In genomic region chr4:108079191-108079590, GRCm38 (mm10) we compare ENCODE assay signal across 11 mouse cellular contexts. TPM values are rescaled to one million over a fixed set of nuclear protein-coding genes. Genes with fewer than 3 reads are reported as not detected.
A peak's percentile ranks its signal among the peaks of the same experiment; 100 is the strongest.
DNase-seq lines count a peak whose midpoint lies in the region; ATAC-seq and TF ChIP-seq lines count a peak whose summit lies in the region.
"Not testable (repeated sequence)": the region's sequence is repeated elsewhere in the genome, so short reads cannot be mapped to it uniquely, and the experiment has no call there.
"Had no signal": no experiment of that assay in that cellular context is flagged by ENCODE, and none has a peak within 500 bp of the region (broad histone marks: within the 10 kb centered on the region; RNA-seq: fewer than 3 reads in every experiment).

No protein-coding gene starts in this region.

- not testable (repeated sequence) for H3K9ac ChIP-seq in ES-Bruce4 (ENCODE audit: low read depth, poor library complexity, severe bottlenecking); lung, postnatal 0 days (replicated peaks; ENCODE audit: low read depth)

- not testable (repeated sequence) for TF ChIP-seq POLR2A in ES-Bruce4 (IDR thresholded peaks at IDR 0.05; ENCODE audit: insufficient read depth, low read length)

- not testable (repeated sequence) for H3K4me1 ChIP-seq in ES-Bruce4 (ENCODE audit: control insufficient read depth, insufficient read depth, low read length); lung, postnatal 0 days (ENCODE audit: insufficient read depth, low read depth, low read length)
- peaks cover 12% of the 10 kb centered on the region for H3K4me1 ChIP-seq in forebrain, embryonic 10.5 days
- H3K4me1 ChIP-seq in hindbrain, embryonic 10.5 days (replicated peaks): peaks cover 13% of the 10 kb centered on the region

- not testable (repeated sequence) for ATAC-seq in lung, postnatal 0 days

- DNase-seq in ZHBTc4 (ENCODE audit: low read depth, low spot score): peak; percentile 49
- not testable (repeated sequence) for DNase-seq in forebrain, embryonic 10.5 days (ENCODE audit: extremely low spot score, low spot score); hindbrain, embryonic 10.5 days (ENCODE audit: low spot score); layer of hippocampus, adult 2 months (ENCODE audit: low spot score in 2 of 2); lung, postnatal 0 days (ENCODE audit: low spot score)
- peak; percentile 1 for DNase-seq in retina, embryonic 14.5 days (ENCODE audit: low spot score)

- H3K27ac ChIP-seq in ES-Bruce4 (ENCODE audit: insufficient read depth, low read length): peak overlapping the region; percentile 86
- H3K27ac ChIP-seq in forebrain, embryonic 10.5 days: peak overlapping the region; percentile 51; the same call in 1 of the 2 replicates
- peak overlapping the region; percentile 45; the same call in 1 of the 2 replicates for H3K27ac ChIP-seq in hindbrain, embryonic 10.5 days
- H3K27ac ChIP-seq in layer of hippocampus, adult 2 months: not testable (repeated sequence)
- H3K27ac ChIP-seq in lung, postnatal 0 days (ENCODE audit: low read length): peak overlapping the region; percentile 33; the same call in 1 of the 2 replicates

- TF ChIP-seq EP300 in ES-Bruce4 (IDR thresholded peaks at IDR 0.05; ENCODE audit: insufficient read depth, low read depth, low read length); lung, postnatal 0 days (IDR thresholded peaks at IDR 0.05): not testable (repeated sequence)

- not testable (repeated sequence) for H3K36me3 ChIP-seq in ES-Bruce4 (ENCODE audit: control insufficient read depth, insufficient read depth, low read length, poor library complexity, severe bottlenecking); forebrain, embryonic 10.5 days (replicated peaks); hindbrain, embryonic 10.5 days; lung, postnatal 0 days (ENCODE audit: insufficient read depth, low read length)

- not testable (repeated sequence) for H3K9me3 ChIP-seq in ES-Bruce4 (replicated peaks; ENCODE audit: control insufficient read depth, insufficient read depth, low read length, poor library complexity, severe bottlenecking); forebrain, embryonic 10.5 days; hindbrain, embryonic 10.5 days; lung, postnatal 0 days (ENCODE audit: low read length)

- WGBS in forebrain, embryonic 10.5 days: 89% methylated on average over 15 of the region's 15 CpGs
- 90% methylated on average over 15 of the region's 15 CpGs for WGBS in hindbrain, embryonic 10.5 days
- 61% methylated on average over 15 of the region's 15 CpGs for WGBS in lung, postnatal 0 days

- not testable (repeated sequence) for H3K4me3 ChIP-seq in ES-Bruce4 (ENCODE audit: low read depth, low read length); forebrain, embryonic 10.5 days; hindbrain, embryonic 10.5 days; layer of hippocampus, adult 2 months; lung, postnatal 0 days (ENCODE audit: low read depth, low read length)

- TF ChIP-seq CTCF in ES-Bruce4 (IDR thresholded peaks at IDR 0.05; ENCODE audit: low read depth, low read length): not testable (repeated sequence)
- peak; percentile 35 for TF ChIP-seq CTCF in layer of hippocampus, adult 2 months (conservative IDR thresholded peaks at IDR 0.05)
- TF ChIP-seq CTCF in lung, postnatal 0 days (IDR thresholded peaks at IDR 0.05): 0 out of 2 replicates have a peak, but pooled peaks have one; percentile 6

- H3K4me2 ChIP-seq in lung, postnatal 0 days (replicated peaks; ENCODE audit: low read depth, low read length): not testable (repeated sequence)

- not testable (repeated sequence) for H3K27me3 ChIP-seq in ES-Bruce4 (ENCODE audit: control insufficient read depth, insufficient read depth, low read length, poor library complexity, severe bottlenecking); forebrain, embryonic 10.5 days (ENCODE audit: poor library complexity, severe bottlenecking); hindbrain, embryonic 10.5 days (ENCODE audit: insufficient read depth, poor library complexity, severe bottlenecking); lung, postnatal 0 days (replicated peaks; ENCODE audit: insufficient read depth, low read length)

RNA-seq across cellular contexts. Expression of gene Podn, which starts 17.1 kb away (rescaled TPM):
- 3.3 and 4.4 TPM in 2 replicates for polyA plus RNA-seq in ES-Bruce4 (2011; ENCODE audit: insufficient read depth, insufficient read length, low read depth, missing spikeins)
- 0.10 and 0.22 TPM in 2 replicates for polyA plus RNA-seq in forebrain, embryonic 10.5 days (2016; fragmentation: Nextera tagmentation; extraction: Ambion mirVana)
- 0.34 TPM in 1 of 2 replicates, not detected in the other for polyA plus RNA-seq in hindbrain, embryonic 10.5 days (2016; fragmentation: Nextera tagmentation; extraction: Ambion mirVana)
- total RNA-seq in layer of hippocampus, adult 2 months (2021): 10 to 100 TPM; 10.2 to 10.4 TPM
- 2.8 and 3.3 TPM in 2 replicates for polyA plus RNA-seq in lung, postnatal 0 days (2015; fragmentation: Nextera tagmentation; extraction: Ambion mirVana)
- total RNA-seq: common myeloid progenitor, adult 5-6 weeks; granulocyte monocyte progenitor cell, adult 5-6 weeks; megakaryocyte, adult 5-6 weeks; monocyte, adult 5-6 weeks had no signal
